Mouse (Mus musculus) lung, adult 2 months (tissue): ENCODE results near the gene Tpi1.

ENCODE experiments used
- CTCF ChIP-seq: fragments of 200-500 bp; IDR thresholded peaks from 2 replicates; pipeline ENCODE4 v1.5.1; 2011; ENCODE audit warnings: mild to moderate bottlenecking, low read length, control low read depth; ENCODE audit not compliant: insufficient read depth
- POLR2A ChIP-seq: fragments of 200-500 bp; IDR thresholded peaks from 2 replicates; pipeline ENCODE4 v1.6.1; 2011; ENCODE audit warnings: low read depth, mild to moderate bottlenecking, control low read depth, low read length, borderline replicate concordance; ENCODE audit errors: extremely low read depth

GRCm38 (mm10) chr6:124806446-124807140 lies 7.5 kb downstream of the Tpi1 start:
- TF ChIP-seq CTCF: no peak
- no peak for TF ChIP-seq POLR2A
